Mouse (Mus musculus): ENCODE measurements around the gene Leng1.

Leng1 gene

DNA sequence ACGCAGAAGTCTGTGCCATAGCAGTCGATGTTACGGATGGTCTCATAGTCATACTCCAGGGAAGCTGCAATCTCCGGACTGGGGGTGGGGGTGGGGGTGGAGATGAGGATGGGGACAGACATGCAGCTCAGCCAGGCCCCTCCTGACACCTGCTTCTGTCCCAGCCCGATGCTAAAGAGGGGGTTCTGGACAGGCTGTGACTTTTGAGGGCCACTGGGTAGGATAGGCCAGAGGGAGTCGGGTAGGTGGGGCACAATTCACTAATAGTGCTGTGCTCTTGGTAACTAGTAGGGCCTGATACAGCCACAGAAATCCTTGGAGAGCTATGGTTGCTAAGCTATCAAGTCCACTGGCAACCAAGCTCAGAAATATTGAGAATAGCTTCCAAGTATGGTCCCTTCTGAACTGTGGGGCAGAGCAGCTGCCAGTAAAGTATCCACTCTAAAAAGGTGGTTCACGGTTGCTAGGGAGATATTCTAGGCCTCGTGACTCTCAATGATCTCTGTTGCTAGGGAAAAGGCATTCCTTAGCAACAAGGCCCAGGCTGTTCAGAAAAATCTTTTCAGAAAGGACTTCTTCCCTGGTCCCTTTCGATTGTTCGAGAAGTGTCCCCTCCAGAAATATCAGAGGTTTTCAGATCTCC lies 18.4 kb upstream of the Leng1 start:
- Histone ChIP-seq H3K36me3 (ENCODE audit: insufficient read depth, low read length) (peaks cover 56% of the 10 kb centered on the region), H3K4me3 (replicated peaks; ENCODE audit: low read length) (no peak overlapping the region), H3K4me1 (replicated peaks; ENCODE audit: low read depth, low read length) (peaks cover 22% of the 10 kb centered on the region), H3K9me3 (ENCODE audit: low read length) (no peaks in the 10 kb centered on the region), H3K27me3 (ENCODE audit: insufficient read depth, low read length) (no peaks in the 10 kb centered on the region)
- TF ChIP-seq NANOG (IDR thresholded peaks at IDR 0.05; ENCODE audit: borderline replicate concordance, low read length) = no peak
- no peak for TF ChIP-seq POU5F1 (IDR thresholded peaks at IDR 0.05; ENCODE audit: borderline replicate concordance, low read length)
- TF ChIP-seq CTCF (conservative IDR thresholded peaks at IDR 0.05; ENCODE audit: low read length) = no peak

DNA sequence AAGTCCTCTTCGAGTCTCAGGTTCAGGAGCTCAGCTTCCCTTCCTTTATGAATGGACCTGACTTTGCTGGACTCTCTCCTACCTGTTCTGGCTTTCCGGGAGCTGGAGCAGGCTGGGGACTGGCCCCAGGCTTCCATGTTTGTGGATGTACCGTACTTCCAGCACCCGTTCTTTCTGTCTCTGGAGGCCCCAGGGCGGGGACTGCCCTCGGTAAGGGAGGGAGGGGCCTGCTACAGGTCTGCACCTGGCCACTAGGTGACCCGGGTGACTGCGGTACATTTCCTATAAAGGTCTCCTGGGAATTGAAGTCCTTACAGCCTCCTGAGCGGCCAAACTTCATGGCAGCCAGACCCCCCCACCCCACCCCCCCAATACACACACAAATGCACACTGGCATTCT lies 11.7 kb upstream of the Leng1 start, which contains the start of gene Tmc4:
Gene Tmc4 (minus strand): TSS at position 212 of the 400 bp plus-strand sequence.
- Histone ChIP-seq H3K9me3 (ENCODE audit: low read length) (no peaks in the 10 kb centered on the region), H3K4me1 (replicated peaks; ENCODE audit: low read depth, low read length) (peaks cover 31% of the 10 kb centered on the region), H3K36me3 (ENCODE audit: insufficient read depth, low read length) (peaks cover 23% of the 10 kb centered on the region), H3K4me3 (replicated peaks; ENCODE audit: low read length) (no peak within 1 kb of the TSS), H3K27me3 (ENCODE audit: insufficient read depth, low read length) (no peaks in the 10 kb centered on the region)
- no peak for TF ChIP-seq POU5F1 (IDR thresholded peaks at IDR 0.05; ENCODE audit: borderline replicate concordance, low read length)
- no peak for TF ChIP-seq CTCF (conservative IDR thresholded peaks at IDR 0.05; ENCODE audit: low read length)
- TF ChIP-seq NANOG (IDR thresholded peaks at IDR 0.05; ENCODE audit: borderline replicate concordance, low read length) = no peak

DNA sequence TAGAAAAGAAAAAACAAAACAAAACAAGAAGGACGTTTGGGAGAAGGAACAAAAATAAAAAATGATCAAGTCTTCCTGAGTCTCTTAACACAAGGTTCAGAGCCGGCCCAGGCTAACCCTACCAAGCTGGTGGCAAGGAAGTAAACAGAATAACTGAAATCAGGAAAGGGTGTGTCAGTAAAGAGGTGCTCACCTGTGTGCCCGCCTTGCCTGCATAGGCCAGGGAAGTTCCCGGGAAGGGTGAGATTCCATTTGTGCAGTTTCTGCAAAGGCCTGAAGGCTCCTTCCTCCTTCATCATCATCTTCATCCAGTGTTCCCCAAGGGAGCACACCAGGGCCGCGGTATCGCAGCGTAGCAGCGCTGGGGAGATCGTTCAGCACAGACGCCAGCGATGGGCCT lies 10.7 kb upstream of the Leng1 start:
- Histone ChIP-seq H3K4me1 (replicated peaks; ENCODE audit: low read depth, low read length) (peaks cover 31% of the 10 kb centered on the region), H3K4me3 (replicated peaks; ENCODE audit: low read length) (no peak overlapping the region), H3K27me3 (ENCODE audit: insufficient read depth, low read length) (no peaks in the 10 kb centered on the region), H3K9me3 (ENCODE audit: low read length) (no peaks in the 10 kb centered on the region), H3K36me3 (ENCODE audit: insufficient read depth, low read length) (peaks cover 17% of the 10 kb centered on the region)
- TF ChIP-seq NANOG (IDR thresholded peaks at IDR 0.05; ENCODE audit: borderline replicate concordance, low read length) (no peak), POU5F1 (IDR thresholded peaks at IDR 0.05; ENCODE audit: borderline replicate concordance, low read length) (no peak), CTCF (conservative IDR thresholded peaks at IDR 0.05; ENCODE audit: low read length) (no peak)

DNA sequence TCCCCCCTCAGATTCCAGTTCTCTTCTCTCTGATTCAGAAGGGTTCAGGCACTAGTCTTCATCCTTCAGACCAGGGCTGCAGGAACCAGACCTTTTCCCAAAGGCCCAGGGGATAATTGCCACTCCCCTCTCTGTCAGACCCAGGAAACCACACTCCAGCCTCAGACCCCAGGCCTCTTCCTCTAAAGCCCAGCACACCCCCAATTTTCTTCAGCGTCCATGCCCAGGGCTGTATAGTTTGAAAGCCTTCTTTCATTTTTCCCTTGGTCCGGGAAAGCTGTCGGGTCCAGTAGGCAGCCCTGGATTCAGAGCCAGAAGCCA lies 9.5 kb upstream of the Leng1 start:
- H3K36me3 ChIP-seq (ENCODE audit: insufficient read depth, low read length) = peaks cover 13% of the 10 kb centered on the region
- peaks cover 31% of the 10 kb centered on the region for H3K4me1 ChIP-seq (replicated peaks; ENCODE audit: low read depth, low read length)
- H3K4me3 ChIP-seq (replicated peaks; ENCODE audit: low read length) = no peak overlapping the region
- no peaks in the 10 kb centered on the region for H3K9me3 ChIP-seq (ENCODE audit: low read length)
- H3K27me3 ChIP-seq (ENCODE audit: insufficient read depth, low read length) = no peaks in the 10 kb centered on the region
- TF ChIP-seq NANOG (IDR thresholded peaks at IDR 0.05; ENCODE audit: borderline replicate concordance, low read length) (no peak), CTCF (conservative IDR thresholded peaks at IDR 0.05; ENCODE audit: low read length) (no peak), POU5F1 (IDR thresholded peaks at IDR 0.05; ENCODE audit: borderline replicate concordance, low read length) (no peak)

DNA sequence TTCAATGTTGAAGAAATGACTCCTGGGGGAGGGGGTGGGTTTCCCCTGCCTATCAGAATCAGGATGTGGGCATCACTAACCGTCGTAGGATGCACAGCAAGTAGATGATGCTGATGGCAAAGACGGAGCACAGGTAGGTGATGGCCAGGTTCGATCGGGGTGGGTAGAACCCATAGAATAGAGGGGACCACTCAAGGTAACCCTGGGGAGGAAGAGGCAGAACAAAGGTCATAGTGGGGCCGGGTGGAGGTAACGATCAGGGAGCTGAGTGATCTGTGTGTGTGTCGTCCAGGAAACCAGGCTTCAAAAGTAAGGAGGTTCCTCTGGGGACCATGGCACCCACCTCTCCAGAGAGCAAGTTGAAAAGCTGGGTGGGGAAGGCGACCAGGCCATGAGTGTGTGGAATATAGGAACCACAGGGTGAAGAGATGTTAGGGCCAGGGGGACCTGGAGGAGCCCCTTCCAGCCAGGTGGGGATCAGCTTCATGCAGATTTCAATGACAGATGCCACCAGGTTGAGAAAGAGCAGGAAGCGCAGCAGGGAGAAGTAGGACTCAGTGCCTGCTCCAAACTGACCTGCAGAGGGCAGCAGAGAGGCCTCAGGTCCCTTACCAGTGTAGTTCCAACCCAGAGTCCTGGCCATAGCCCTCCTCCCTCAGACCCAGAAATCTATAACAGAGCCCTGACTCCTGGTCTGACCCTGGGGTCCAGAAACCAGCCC lies 9.0 kb upstream of the Leng1 start:
- Histone ChIP-seq H3K36me3 (ENCODE audit: insufficient read depth, low read length) (peaks cover 11% of the 10 kb centered on the region), H3K4me3 (replicated peaks; ENCODE audit: low read length) (no peak overlapping the region), H3K9me3 (ENCODE audit: low read length) (no peaks in the 10 kb centered on the region), H3K27me3 (ENCODE audit: insufficient read depth, low read length) (no peaks in the 10 kb centered on the region), H3K4me1 (replicated peaks; ENCODE audit: low read depth, low read length) (peaks cover 31% of the 10 kb centered on the region)
- TF ChIP-seq POU5F1 (IDR thresholded peaks at IDR 0.05; ENCODE audit: borderline replicate concordance, low read length) (no peak), NANOG (IDR thresholded peaks at IDR 0.05; ENCODE audit: borderline replicate concordance, low read length) (no peak), CTCF (conservative IDR thresholded peaks at IDR 0.05; ENCODE audit: low read length) (peak; percentile 90)

DNA sequence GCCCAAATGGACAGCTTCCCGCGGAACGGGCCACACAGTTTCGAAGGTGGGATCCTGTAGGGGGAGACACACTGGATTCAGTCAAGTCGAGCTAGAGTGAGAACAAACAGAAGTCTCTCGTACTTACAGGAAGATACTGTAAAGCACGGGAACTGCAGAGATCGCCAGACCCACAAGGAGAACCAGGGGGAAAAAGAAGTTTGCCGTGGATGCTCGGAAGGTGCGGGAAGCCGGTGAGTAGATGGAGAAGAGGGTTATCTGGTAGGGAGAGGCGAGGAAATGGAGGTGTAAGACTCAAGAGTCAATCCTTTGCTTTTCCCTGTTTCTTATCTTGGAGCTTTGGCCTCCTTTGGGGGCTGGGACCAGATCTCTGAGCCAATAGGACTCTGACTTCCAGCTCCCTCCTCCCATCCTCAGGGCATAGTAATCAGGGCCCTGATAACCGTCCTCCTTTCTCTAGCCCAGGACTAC lies 1.3 kb upstream of the Leng1 start:
- no peak for TF ChIP-seq POU5F1 (IDR thresholded peaks at IDR 0.05; ENCODE audit: borderline replicate concordance, low read length)
- TF ChIP-seq NANOG (IDR thresholded peaks at IDR 0.05; ENCODE audit: borderline replicate concordance, low read length) = no peak
- no peak; the same call in 1 of the 2 replicates for TF ChIP-seq CTCF (conservative IDR thresholded peaks at IDR 0.05; ENCODE audit: low read length)
- no peaks in the 10 kb centered on the region for H3K9me3 ChIP-seq (ENCODE audit: low read length)
- H3K27me3 ChIP-seq (ENCODE audit: insufficient read depth, low read length) = no peaks in the 10 kb centered on the region
- H3K36me3 ChIP-seq (ENCODE audit: insufficient read depth, low read length) = peaks cover 22% of the 10 kb centered on the region
- peak overlapping the region; percentile 43 for H3K4me3 ChIP-seq (replicated peaks; ENCODE audit: low read length)
- H3K4me1 ChIP-seq (replicated peaks; ENCODE audit: low read depth, low read length) = peaks cover 44% of the 10 kb centered on the region

DNA sequence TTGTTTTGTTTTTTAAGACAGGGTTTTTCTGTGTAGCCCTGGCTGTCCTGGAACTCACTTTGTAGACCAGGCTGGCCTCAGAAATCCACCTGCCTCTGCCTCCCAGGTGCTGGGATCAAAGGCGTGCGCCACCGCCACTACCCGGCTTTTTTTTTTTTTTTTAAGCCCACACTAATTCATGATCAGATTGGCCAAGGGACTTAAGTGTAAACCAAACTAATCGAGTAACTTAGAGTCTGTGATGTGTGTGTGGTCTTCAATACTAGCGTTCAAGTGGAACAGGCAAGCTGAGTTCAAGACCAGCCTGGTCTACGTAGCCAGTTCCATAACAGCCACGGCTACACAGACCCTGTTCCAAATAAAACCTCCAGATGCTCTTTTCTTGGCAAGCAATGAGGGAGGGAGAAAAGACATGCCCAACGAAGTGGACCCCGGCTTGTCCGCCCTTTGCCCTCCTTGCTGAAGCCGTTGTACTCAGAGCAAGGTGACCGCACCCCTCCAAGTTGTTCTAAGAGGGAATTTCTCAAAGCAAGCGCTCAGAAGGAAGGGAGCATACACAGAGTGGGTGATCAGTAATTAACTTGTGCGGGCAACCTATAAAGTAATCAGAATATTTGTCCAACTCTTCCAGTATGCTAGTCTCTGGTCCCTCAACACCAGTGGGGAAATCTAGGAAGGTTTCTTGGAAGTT lies 971 bp downstream of the Leng1 start:
- Histone ChIP-seq H3K4me3 (replicated peaks; ENCODE audit: low read length) (peak overlapping the region; percentile 88), H3K36me3 (ENCODE audit: insufficient read depth, low read length) (peaks cover 45% of the 10 kb centered on the region)
- TF ChIP-seq CTCF (conservative IDR thresholded peaks at IDR 0.05; ENCODE audit: low read length) = no peak
- TF ChIP-seq NANOG (IDR thresholded peaks at IDR 0.05; ENCODE audit: borderline replicate concordance, low read length) = no peak
- TF ChIP-seq POU5F1 (IDR thresholded peaks at IDR 0.05; ENCODE audit: borderline replicate concordance, low read length) = no peak

DNA sequence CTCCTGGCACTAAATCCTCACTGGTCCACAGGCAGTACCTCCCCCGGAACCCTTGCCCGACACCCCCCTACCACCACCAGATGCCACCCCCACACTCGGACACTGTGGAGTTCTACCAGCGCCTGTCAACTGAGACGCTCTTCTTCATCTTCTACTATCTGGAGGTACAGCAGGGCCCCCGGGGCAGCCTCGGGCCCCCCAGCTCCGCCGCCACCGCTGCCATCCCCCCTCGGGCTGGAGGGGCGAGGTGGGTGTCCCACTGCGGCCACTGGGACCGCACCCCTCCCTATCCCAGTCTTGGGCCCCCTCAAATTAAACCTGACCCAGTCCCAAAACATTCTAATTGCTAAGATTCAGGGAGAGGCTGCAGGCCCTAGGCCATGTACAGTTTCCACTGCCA lies 7.1 kb downstream of the Leng1 start:
- Histone ChIP-seq H3K4me3 (replicated peaks; ENCODE audit: low read length) (no peak overlapping the region), H3K9me3 (ENCODE audit: low read length) (no peaks in the 10 kb centered on the region), H3K27me3 (ENCODE audit: insufficient read depth, low read length) (no peaks in the 10 kb centered on the region), H3K36me3 (ENCODE audit: insufficient read depth, low read length) (peaks cover 100% of the 10 kb centered on the region), H3K4me1 (replicated peaks; ENCODE audit: low read depth, low read length) (peaks cover 42% of the 10 kb centered on the region)
- TF ChIP-seq CTCF (conservative IDR thresholded peaks at IDR 0.05; ENCODE audit: low read length) (no peak), NANOG (IDR thresholded peaks at IDR 0.05; ENCODE audit: borderline replicate concordance, low read length) (no peak), POU5F1 (IDR thresholded peaks at IDR 0.05; ENCODE audit: borderline replicate concordance, low read length) (no peak)

More for the DNA sequence above, 971 bp downstream of the Leng1 start:
- Histone ChIP-seq H3K27me3 (ENCODE audit: insufficient read depth, low read length) (no peaks in the 10 kb centered on the region), H3K4me1 (replicated peaks; ENCODE audit: low read depth, low read length) (peaks cover 49% of the 10 kb centered on the region), H3K9me3 (ENCODE audit: low read length) (no peaks in the 10 kb centered on the region)

Measured in E14TG2a.4 (cell line).